Mouse (Mus musculus) kidney, adult 11 months (tissue): ENCODE results near the gene Twist1.

Experiments
- DNase-seq: peaks from one replicate; pipeline ENCODE4 v3.0.0; 2022

Twist1 gene

DNA sequence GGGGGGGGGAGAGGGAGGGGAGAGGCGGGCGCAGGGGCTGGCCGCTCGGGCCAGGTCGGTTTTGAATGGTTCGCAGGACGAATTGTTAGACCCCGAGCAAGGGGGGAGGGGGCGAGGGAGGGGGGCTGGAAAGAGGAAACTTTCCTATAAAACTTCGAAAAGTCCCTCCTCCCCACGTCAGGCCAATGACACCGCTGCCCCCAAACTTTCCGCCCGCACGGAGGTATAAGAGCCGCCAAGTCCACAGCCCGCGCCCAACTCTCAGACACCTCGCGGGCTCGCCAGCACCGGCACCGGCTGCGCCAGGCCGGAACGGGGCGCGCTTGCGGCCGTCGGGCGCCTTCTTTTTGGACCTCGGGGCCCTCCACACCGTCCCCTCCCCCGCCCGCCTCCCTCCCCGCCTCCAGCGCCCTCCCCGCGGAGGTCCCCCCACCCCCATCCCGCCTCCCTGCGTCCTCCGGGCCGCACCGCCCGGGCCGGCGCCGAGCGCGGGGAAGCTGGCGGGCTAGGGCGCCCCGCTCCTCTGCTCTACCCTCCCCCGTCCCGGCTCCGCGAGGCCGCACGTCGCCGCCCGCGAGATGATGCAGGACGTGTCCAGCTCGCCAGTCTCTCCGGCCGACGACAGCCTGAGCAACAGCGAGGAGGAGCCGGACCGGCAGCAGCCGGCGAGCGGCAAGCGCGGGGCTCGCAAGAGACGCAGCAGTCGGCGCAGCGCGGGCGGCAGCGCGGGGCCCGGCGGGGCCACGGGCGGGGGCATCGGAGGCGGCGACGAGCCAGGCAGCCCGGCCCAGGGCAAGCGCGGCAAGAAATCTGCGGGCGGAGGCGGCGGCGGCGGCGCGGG lies at the start of gene Twist1:
TSS of gene Twist1 (plus strand) at position 272 of the 841 bp plus-strand sequence.
- no peak for DNase-seq

DNA sequence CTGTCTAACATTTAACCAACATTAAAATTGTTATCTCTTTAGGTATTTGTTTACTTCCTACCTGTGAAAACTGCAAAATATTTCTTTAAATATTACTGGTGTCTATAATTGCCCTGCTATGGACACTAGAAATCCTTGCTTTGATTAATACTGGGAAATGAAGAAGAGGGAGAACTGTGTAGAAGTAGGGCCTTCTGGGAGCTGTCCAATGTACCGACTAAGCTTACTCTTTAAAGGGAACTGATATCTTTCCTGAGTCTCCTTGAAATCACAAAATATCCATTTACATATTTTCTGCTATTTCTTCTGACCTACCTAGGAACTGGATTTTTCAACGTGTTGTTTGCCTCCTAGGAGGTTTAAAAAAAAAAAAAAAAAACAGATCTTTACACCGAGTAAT lies 30.7 kb upstream of the Twist1 start:
- no peak for DNase-seq

DNA sequence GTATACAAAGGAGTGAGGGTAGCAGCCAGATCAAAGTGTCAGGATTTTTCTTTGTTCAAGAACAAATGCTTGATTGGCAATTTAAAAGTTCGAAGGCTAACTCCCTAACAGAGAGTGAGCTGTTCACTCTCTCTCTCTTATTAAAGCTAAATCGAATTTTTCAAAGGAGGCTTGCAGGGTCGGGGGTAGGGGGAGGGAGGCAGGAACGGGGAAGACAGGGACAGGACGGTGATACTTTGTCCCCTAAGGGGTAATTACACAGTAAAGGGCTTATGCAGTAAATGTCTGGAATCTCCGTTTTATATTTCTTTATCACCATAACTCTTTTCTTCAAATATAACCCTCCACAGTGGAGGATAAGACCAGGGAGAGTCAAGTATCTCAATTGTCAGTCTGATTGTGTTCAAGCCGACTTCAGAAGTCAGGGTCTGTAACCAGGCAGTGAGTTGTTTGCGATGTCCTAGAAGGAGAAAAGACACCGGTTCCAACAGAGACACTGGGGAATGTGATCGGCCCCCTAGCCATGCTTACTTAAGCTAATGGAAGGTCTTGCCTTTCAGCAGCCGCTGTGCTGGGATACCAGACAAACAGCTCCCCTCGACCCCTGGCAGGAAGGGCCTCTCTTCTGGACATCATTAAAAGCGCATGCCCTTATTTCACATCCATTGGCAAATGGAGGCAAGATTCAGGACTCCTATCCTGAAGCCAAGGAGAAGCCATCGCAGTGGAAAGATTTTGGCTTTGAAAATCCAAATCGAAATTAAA lies 30.0 kb upstream of the Twist1 start:
- DNase-seq: no peak

DNA sequence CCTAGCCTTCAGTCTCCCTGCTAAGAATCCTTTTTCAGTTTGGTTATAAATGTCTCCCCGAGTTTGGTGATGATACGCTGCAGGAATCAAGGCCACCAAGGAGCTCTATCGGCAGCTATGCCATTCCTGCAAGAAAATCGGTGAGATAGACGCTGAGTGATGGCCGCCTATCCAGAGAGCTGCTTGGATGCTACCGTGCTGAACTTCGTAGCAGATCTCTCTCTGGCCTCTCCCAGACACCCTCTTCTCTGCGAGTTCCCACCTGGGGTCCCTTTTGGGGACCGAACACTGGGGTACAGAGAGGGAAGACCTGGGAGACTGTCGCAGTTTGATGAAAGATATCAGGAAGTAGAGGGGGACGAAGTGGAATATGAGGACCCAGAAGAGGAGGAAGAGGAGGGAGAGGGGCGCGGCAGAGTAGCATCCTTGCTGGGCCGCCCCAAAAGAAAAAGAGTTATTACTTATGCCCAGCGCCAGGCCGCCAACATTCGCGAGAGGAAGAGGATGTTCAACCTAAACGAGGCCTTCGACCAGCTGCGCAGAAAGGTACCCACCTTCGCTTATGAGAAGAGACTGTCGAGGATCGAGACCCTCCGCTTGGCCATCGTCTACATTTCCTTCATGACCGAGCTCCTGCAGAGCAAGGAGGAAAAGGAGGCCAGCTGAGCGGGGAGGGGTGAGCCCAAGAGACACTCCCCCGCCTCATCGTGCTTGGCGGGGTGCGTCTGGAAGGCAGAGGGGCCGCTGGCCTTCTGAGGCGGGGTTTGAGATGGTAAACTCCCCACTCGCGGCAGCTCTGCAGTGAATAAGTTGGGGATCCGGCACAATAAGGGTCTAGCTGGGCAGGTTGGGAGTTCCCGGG lies 28.9 kb upstream of the Twist1 start, which contains the start of gene Ferd3l:
TSS of gene Ferd3l (plus strand) at position 95 of the 862 bp plus-strand sequence.
- DNase-seq: no peak

DNA sequence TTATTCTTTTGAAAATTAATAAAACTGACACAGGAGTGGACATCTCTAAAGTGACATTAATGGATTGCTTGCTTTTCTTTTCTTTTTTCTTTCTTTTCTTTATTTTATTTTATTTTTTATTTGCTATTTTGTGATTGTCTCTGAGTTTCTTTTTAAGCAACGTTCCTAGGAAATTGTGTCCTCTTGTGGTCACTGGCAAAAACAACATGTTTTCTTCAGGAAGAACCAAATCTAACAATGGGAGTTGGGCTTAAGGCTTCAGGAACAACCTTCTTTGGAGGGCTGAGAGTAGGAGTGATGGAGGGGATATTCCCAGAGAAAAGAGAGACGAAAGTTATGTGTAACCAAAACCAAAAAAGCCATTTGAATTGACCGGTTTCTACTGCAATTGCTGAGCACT lies 4.6 kb upstream of the Twist1 start:
- DNase-seq: no peak

DNA sequence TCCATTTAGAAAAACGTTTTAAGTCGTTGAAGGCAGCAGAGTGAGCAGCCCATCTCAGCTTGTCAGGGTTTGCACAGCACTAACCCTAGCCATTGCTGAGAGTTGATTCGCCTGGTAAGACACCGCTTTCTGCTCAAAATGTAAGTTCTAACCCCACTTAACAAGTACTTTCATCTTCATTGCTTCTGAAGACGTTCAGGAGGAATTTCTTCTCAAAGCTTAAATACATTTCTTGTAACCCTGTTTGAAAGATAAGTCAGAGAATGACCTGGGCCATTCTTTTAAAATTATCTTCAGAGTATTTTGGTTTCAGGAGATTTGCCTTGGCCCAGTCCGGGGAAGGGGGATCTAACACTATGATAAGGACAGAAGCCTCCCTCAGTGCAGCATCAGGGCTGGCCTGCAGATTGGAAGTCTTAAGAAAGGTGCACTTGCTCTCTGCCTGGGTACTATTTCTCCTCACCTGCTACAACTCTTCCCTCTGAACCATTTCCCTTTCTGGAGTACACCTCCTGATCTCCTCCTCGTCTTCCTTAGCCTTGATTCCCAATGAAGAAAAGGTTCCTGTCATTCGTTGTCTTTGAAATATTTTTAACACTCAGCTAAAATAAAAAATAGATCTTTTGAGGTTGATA lies 2.4 kb upstream of the Twist1 start:
- no peak for DNase-seq

DNA sequence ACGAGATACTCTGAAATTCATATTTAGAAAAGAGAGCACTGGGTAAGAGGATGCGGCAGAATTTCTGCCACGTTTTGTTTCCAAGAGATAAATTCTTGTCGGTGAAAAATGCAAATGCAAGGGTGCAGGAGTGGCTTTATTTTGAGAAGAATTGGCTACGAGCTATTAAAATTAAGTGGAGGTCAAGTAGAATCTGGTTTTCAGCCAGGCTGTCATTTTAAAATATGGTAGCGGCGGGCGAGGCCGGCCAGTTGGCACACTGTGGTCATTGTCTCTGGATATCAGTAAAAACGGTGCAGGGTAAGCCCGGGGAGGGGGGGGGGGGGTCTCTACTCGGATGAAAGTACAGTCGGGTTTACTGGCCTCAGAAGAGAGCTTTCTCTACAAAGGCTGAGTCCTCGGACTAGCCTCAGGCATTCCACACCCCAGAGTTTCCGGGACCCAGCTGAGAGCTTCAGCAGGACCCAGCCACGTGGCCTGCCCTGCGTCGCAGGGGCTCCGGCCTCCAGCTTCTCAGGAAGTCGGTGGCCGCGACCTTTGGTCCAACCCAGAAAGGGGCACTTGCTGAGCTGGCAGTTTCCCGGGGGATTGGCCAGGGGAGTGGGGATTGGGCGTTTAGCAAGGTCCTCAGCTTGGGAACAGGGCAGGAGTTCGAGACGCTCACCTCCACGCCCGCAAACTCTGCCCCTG lies 1.7 kb upstream of the Twist1 start:
- DNase-seq: no peak

DNA sequence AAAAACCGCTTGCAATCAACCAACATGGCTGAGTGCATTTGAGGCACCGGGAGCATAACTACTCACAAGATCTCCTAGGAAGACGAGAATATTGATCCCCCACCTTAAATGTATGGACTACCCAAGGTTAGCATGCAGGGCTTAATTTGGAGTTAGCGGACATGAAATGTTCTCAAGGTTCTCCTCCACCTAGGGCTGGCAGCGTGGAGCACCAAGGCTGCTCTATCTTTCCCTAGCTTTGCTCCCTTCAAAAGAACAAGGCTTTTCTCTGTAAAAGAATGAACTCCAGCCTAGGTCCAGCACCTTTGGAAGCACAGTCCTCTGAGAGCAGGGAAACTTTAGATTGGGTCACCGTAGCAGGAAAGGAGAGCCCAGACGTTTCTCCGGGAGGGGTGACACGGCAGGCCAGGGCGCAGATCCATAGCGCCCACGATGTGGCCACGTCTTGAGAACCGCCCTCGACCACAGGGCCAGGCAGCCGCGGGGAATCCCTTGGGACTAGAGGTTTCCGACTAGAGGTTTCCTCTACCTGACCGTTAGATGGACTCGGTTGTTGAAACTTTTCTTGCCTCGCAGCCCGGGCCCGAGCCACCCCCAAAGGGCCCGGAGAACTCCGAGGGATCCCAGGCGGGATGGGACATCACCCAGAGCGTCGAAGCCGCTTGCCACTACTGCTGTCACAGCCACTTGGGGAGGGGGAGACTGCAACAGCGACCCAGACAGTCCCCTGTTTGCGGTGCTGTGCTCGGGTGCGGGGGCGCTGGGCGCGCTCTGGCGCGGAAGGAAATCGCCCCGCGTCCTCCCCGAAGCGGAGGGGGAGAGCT lies 683 bp upstream of the Twist1 start:
- DNase-seq: no peak

DNA sequence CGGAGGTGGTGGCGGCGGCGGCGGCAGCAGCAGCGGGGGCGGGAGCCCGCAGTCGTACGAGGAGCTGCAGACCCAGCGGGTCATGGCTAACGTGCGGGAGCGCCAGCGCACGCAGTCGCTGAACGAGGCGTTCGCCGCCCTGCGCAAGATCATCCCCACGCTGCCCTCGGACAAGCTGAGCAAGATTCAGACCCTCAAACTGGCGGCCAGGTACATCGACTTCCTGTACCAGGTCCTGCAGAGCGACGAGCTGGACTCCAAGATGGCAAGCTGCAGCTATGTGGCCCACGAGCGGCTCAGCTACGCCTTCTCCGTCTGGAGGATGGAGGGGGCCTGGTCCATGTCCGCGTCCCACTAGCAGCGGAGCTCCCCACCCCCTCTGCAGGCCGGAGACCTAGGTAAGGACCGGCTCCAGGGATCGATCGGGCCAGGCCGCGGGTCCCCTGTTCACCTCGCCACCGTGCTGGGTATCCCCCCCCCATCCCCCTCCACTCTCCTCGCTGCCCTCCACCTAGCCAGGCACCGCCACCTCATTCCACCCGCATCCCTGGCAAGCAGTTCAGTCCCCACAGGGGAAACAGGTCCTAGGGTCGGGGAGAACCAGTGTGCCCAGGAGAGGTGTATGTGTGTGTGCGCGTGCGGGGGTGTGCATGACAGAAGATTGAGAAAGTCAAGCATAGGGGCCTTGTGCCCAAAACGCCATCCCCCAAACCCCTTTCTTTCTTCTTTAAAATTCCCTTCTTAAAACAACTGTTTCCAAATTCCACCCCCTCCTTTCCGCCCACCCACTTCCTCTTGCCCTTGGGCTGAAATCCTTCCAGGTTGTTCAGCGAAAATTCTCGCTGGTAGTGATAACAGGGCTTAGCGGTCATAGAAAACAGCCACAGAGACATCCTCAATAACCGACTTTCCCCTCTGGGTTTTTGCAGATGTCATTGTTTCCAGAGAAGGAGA lies 1.0 kb downstream of the Twist1 start:
- DNase-seq: no peak

DNA sequence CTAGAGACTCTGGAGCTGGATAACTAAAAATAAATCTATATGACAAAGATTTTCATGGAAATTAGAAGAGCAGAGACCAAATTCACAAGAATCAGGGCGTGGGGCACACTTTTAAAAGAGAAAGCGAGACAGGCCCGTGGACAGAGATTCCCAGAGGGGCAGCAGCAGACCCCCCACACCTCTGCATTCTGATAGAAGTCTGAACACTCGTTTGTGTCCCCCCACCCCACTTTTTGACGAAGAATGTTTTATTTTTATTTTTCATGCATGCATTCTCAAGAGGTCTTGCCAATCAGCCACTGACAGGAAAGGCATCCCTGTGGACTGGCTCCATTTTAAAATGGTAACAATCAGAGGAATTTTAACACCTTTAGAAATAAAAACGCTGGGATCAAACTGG lies 1.7 kb downstream of the Twist1 start:
- no peak for DNase-seq

DNA sequence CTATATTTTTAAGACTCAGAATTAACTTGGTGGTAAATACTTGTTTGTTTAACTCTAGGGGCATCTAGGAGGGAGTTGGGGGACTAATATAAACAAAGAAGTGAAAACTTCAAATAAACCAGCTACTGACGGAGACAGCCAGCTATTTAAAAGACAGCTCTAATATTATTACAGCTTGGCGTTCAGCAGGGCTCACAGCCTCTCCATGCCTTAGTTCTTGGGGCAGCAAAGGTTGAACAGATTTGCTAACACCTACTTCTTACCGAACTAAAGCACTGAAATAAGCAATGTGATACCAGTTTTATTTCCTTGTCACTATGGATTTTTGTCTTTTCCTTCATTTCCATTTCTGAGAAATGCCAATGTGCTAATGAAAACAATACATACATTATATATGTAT lies 2.4 kb downstream of the Twist1 start:
- no peak for DNase-seq

DNA sequence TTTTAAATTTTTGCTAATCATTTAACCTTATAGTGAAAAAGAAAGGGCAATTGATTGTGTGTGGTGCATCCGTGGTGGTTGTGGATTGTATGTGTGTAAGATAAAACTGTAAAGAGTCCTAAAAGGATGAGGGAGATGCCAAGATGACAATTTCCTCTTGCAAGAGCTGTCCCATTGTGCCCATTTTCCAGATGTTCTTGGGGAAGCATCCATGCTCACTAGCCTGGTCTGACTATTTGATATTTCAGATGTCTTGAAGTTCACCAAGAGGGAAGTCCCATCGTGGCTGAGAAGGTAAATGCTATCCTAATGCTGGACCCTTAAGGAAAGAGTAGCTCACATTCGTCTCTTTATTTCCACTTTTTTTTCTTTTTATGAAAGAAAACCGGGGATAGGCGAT lies 3.5 kb downstream of the Twist1 start:
- no peak for DNase-seq

DNA sequence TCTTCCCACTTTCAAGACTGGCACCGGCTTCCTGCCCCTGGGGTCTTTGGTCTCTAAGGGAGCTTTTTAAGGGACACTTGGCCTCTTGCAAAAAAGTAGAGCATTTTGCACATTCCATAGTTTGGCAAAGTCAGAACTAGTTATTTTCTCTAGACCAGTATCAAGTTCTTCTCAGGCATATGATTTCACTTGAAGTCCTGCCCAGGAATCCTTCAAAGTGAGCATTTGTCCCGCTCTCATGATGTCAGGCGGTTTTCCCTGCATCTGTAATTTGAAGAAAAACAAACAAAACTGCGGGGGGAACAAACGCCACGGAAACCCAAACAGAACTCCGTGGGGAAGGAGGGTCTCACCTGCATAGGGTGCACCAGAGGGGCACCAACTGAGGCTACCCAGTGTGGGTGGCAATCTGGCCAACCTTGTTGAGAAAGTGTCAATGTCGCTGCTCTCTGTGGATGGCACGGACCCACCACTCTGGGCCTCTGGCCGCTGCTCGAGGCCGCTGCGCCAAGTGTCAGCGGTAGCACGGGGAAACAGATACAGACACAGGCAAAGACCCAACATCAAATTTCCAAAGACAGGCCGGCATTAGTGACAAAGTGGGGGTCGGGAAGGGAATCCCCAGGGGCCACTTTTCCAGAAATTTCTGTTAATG lies 4.8 kb downstream of the Twist1 start:
- no peak for DNase-seq

DNA sequence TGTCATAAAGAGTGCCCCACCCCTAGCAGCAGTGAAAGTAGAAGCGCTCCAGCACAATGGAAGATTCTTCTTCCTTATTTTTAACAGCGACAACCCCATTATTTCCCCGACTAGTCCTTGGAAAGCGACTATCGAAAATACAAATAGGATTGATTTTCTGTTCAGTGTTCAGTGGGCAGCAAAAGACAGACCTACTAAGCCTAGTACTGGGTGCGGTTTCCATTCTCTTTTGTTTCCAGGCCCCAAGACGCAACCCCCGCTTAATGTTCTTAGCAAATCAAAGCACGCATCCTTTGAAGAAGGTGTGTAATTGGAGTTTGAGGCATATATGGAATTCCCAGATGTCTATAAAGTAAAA lies 5.3 kb downstream of the Twist1 start:
- DNase-seq: no peak

DNA sequence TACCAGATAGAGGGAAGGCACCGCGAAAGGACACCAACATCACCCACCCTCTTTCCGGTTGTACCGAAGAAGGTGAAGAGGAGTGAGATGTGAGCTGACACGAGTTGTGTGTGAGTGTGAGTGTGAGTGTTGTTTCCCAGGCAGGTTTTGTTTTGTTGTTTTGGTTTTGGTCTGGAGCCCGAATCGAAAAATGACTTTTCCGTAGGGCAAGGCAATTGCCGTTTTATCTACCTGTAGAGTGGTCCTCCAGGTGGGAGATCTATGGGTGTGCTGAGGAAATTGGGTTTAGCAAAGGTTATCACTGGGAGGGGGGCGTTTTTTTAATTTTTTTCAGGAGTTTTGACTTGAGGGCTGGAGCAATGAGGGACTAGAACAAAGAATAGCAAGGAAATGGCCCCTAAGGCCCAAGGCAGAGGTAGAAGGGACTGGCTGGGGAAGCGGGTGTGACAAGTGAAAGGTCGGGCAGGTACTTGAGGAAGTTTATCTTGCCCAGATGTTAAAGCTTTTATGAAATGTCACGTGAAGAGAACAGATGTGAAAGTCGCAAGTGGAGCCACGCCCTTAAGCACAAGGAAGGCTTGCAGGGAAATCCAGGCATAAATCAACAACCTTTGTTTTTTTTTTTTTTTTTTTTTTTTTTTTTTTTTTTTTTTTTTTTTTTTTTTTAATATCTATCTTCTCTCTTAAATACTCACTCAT lies 6.3 kb downstream of the Twist1 start:
- no peak for DNase-seq

DNA sequence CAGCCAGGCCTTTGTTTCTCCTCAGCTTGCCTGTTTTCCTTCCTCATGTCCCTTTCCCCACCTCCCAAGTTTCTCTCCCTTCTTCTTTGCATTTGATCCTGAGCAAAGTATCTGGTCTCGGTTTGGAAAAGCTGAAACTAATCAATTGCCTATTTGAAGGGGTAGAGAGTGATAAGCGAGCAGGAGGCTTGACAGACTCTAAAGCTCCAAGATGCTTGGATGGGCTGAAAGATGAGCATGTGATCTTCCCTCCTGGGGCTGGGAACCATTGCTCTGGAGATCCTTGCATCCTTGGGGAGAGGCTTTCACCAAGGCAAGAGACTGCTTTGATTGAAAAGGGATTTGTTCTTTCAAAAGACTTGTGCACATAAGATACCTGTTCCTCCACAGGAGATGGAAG lies 7.0 kb downstream of the Twist1 start:
- DNase-seq: no peak

DNA sequence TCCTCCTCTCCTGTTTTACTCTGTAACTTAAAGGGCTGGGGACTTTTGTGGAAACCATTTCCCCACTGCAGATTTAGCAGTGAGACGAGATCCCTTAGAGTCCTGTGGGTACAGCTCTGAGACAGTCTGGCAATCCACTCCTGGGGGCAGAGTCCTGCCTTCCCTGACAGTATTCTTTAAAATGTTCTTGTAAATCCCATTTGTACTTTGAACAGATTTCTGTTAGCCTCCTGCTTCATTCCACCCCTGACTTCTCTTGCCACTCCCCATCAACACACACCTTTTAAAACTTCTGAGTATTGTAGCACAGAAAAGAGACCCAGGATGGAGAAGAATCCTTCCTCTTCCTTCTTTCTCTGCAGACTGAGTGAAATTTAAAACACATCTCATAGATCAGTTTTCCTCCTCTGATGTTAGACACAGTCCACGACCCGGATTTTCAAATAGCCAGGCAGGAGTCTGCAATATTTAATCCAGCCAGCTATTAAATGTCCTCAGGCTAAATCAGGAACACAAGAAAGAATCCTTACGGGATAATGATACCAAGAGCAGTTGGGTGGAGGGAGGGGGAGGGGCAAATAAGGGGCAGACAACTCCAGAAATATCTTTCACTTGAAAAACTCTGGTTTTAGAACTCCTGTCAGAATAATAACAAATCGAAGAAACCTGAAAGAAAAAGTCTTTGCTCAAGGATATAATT lies 8.3 kb downstream of the Twist1 start:
- no peak for DNase-seq
